ENCODE assay signal across 8 mouse cellular contexts in genomic region chr17:26939973-26940300, GRCm38 (mm10). TPM values are rescaled to one million over a fixed set of nuclear protein-coding genes. Genes with fewer than 3 reads are reported as not detected.
A peak's percentile ranks its signal among the peaks of the same experiment; 100 is the strongest.
DNase-seq lines count a peak whose midpoint lies in the region; ATAC-seq and TF ChIP-seq lines count a peak whose summit lies in the region.

No protein-coding gene starts in this region.

- H3K9me3 ChIP-seq in heart, embryonic 10.5 days, result no peaks in the 10 kb centered on the region
- no peaks in the 10 kb centered on the region for H3K9me3 ChIP-seq in liver, embryonic 13.5 days (replicated peaks)

- no peak for ATAC-seq in liver, embryonic 13.5 days (ENCODE audit: low read depth)

- no peak for DNase-seq in heart, embryonic 10.5 days (ENCODE audit: low spot score)
- no peak for DNase-seq in heart, adult 18-20 months
- DNase-seq in thymus, adult 2 months, result no peak
- DNase-seq in thymus, postnatal 25 days, result no peak
- no peak for DNase-seq in liver, embryonic 13.5 days
- DNase-seq in adrenal gland, postnatal 10 days, result no peak
- no peak for DNase-seq in adrenal gland, adult 8-10 months
- DNase-seq in embryo, embryonic 10.5 days (ENCODE audit: low spot score), result no peak

- peak overlapping the region; percentile 93 for H3K9ac ChIP-seq in liver, embryonic 13.5 days

- H3K4me3 ChIP-seq in heart, embryonic 10.5 days, result peak overlapping the region; percentile 77
- peak overlapping the region; percentile 46 for H3K4me3 ChIP-seq in thymus, adult 2 months (ENCODE audit: control insufficient read depth, insufficient read depth, low read length)
- peak overlapping the region; percentile 69 for H3K4me3 ChIP-seq in liver, embryonic 13.5 days (replicated peaks)

- no peak for TF ChIP-seq CTCF in thymus, adult 2 months (IDR thresholded peaks at IDR 0.05; ENCODE audit: borderline replicate concordance, control insufficient read depth, extremely low read depth, insufficient read depth, low read length, poor library complexity)

- H3K36me3 ChIP-seq in heart, embryonic 10.5 days, result peaks cover 27% of the 10 kb centered on the region
- H3K36me3 ChIP-seq in thymus, adult 2 months (ENCODE audit: control insufficient read depth, insufficient read depth, low read length), result no peaks in the 10 kb centered on the region; the same call in 1 of the 2 replicates
- H3K36me3 ChIP-seq in liver, embryonic 13.5 days, result peaks cover 32% of the 10 kb centered on the region

- peak overlapping the region; percentile 97 for H3K4me2 ChIP-seq in liver, embryonic 13.5 days

- H3K27me3 ChIP-seq in heart, embryonic 10.5 days (ENCODE audit: insufficient read depth, poor library complexity, severe bottlenecking), result no peaks in the 10 kb centered on the region
- H3K27me3 ChIP-seq in thymus, adult 2 months (ENCODE audit: control insufficient read depth, insufficient read depth, low read length), result no peaks in the 10 kb centered on the region
- H3K27me3 ChIP-seq in liver, embryonic 13.5 days, result peaks cover 5% of the 10 kb centered on the region; the same call in 1 of the 2 replicates

- peaks cover 60% of the 10 kb centered on the region for H3K4me1 ChIP-seq in heart, embryonic 10.5 days
- H3K4me1 ChIP-seq in thymus, adult 2 months (replicated peaks; ENCODE audit: control insufficient read depth, insufficient read depth, low read length), result peaks cover 24% of the 10 kb centered on the region
- peaks cover 43% of the 10 kb centered on the region for H3K4me1 ChIP-seq in liver, embryonic 13.5 days (replicated peaks)

- WGBS in heart, embryonic 10.5 days, result 5% methylated on average over 3 of the region's 3 CpGs
- WGBS in thymus, adult 2 months, result 18% methylated on average over 3 of the region's 3 CpGs
- 7% methylated on average over 3 of the region's 3 CpGs for WGBS in liver, embryonic 13.5 days (ENCODE audit: insufficient replicate concordance)

- TF ChIP-seq POLR2A in thymus, adult 2 months (IDR thresholded peaks at IDR 0.05; ENCODE audit: control insufficient read depth, extremely low read depth, insufficient read depth, low read length, poor library complexity), result no peak

- H3K27ac ChIP-seq in heart, embryonic 10.5 days, result peak overlapping the region; percentile 97
- peak overlapping the region; percentile 17; the same call in 1 of the 2 replicates for H3K27ac ChIP-seq in thymus, adult 2 months (ENCODE audit: control insufficient read depth, insufficient read depth, low read length)
- H3K27ac ChIP-seq in liver, embryonic 13.5 days, result peak overlapping the region; percentile 95

RNA-seq across cellular contexts. Expression of gene Cuta, which starts 0.6 kb away (rescaled TPM):
- polyA plus RNA-seq in heart, embryonic 10.5 days (2016; fragmentation: Nextera tagmentation; extraction: Ambion mirVana), result 155 and 167 TPM in 2 replicates
- 100 to 1,000 TPM in 1 of 2 experiments, 10 to 100 TPM in 1; 93.2 to 100 TPM for total RNA-seq in heart, adult 18-20 months (2021)
- 235 and 251 TPM in 2 replicates for polyA plus RNA-seq in thymus, adult 2 months (2012; rRNA removed)
- 111 and 118 TPM in 2 replicates for polyA plus RNA-seq in liver, embryonic 13.5 days (2015; fragmentation: Nextera tagmentation; extraction: Ambion mirVana)
- total RNA-seq in adrenal gland, postnatal 10 days (2021), result 100 to 1,000 TPM; 119 to 134 TPM
- total RNA-seq in adrenal gland, adult 8-10 months (2022), result 100 to 1,000 TPM; 151 to 162 (median 155) TPM

RNA-seq across cellular contexts. Expression of gene Syngap1, which starts 1.1 kb away (rescaled TPM):
- polyA plus RNA-seq in heart, embryonic 10.5 days (2016; fragmentation: Nextera tagmentation; extraction: Ambion mirVana), result 0.86 and 1.6 TPM in 2 replicates
- 1 to 10 TPM; 3.6 to 5.5 TPM for total RNA-seq in heart, adult 18-20 months (2021)
- 7.6 and 7.7 TPM in 2 replicates for polyA plus RNA-seq in thymus, adult 2 months (2012; rRNA removed)
- 0.25 and 0.44 TPM in 2 replicates for polyA plus RNA-seq in liver, embryonic 13.5 days (2015; fragmentation: Nextera tagmentation; extraction: Ambion mirVana)
- 10 to 100 TPM; 15.7 to 21.6 TPM for total RNA-seq in adrenal gland, postnatal 10 days (2021)
- total RNA-seq in adrenal gland, adult 8-10 months (2022), result 10 to 100 TPM; 19.7 to 36.9 (median 26.9) TPM

RNA-seq across cellular contexts. Expression of gene Phf1, which starts 7.1 kb away (rescaled TPM):
- polyA plus RNA-seq in heart, embryonic 10.5 days (2016; fragmentation: Nextera tagmentation; extraction: Ambion mirVana), result 6.0 and 7.3 TPM in 2 replicates
- total RNA-seq in heart, adult 18-20 months (2021), result 10 to 100 TPM; 15.3 to 16.5 TPM
- 125 and 132 TPM in 2 replicates for polyA plus RNA-seq in thymus, adult 2 months (2012; rRNA removed)
- 1.4 and 1.6 TPM in 2 replicates for polyA plus RNA-seq in liver, embryonic 13.5 days (2015; fragmentation: Nextera tagmentation; extraction: Ambion mirVana)
- 10 to 100 TPM; 20.6 to 23.3 TPM for total RNA-seq in adrenal gland, postnatal 10 days (2021)
- total RNA-seq in adrenal gland, adult 8-10 months (2022), result 10 to 100 TPM; 46.9 to 60.1 (median 53.5) TPM

RNA-seq across cellular contexts. Expression of gene Kifc5b, which starts 23.0 kb away (rescaled TPM):
- polyA plus RNA-seq in heart, embryonic 10.5 days (2016; fragmentation: Nextera tagmentation; extraction: Ambion mirVana), result 6.7 and 8.3 TPM in 2 replicates
- total RNA-seq in heart, adult 18-20 months (2021), result 1 to 10 TPM in 1 of 2 experiments, under 1 TPM in 1; 0.37 to 1.1 TPM
- polyA plus RNA-seq in thymus, adult 2 months (2012; rRNA removed), result 26.0 and 30.1 TPM in 2 replicates
- polyA plus RNA-seq in liver, embryonic 13.5 days (2015; fragmentation: Nextera tagmentation; extraction: Ambion mirVana), result 4.7 and 5.2 TPM in 2 replicates
- total RNA-seq in adrenal gland, postnatal 10 days (2021), result 1 to 10 TPM; 4.5 to 6.2 TPM
- 1 to 10 TPM; 1.0 to 3.2 (median 1.6) TPM for total RNA-seq in adrenal gland, adult 8-10 months (2022)

RNA-seq across cellular contexts. Expression of gene Zbtb9, which starts 33.0 kb away (rescaled TPM):
- polyA plus RNA-seq in heart, embryonic 10.5 days (2016; fragmentation: Nextera tagmentation; extraction: Ambion mirVana), result 12.5 and 14.6 TPM in 2 replicates
- 1 to 10 TPM; 2.6 to 3.7 TPM for total RNA-seq in heart, adult 18-20 months (2021)
- 54.6 and 60.7 TPM in 2 replicates for polyA plus RNA-seq in thymus, adult 2 months (2012; rRNA removed)
- polyA plus RNA-seq in liver, embryonic 13.5 days (2015; fragmentation: Nextera tagmentation; extraction: Ambion mirVana), result 6.3 and 7.0 TPM in 2 replicates
- 1 to 10 TPM; 5.2 to 7.4 TPM for total RNA-seq in adrenal gland, postnatal 10 days (2021)
- total RNA-seq in adrenal gland, adult 8-10 months (2022), result 10 to 100 TPM in 1 of 4 experiments, 1 to 10 TPM in 3; 6.6 to 10.1 (median 9.0) TPM

Comparison
In these comparisons a context has a peak if more than half of its experiments do, and no peak if none do; other contexts are left out.
1. H3K27ac ChIP-seq: peak in every context shown above with its lines; median percentile 97 in heart, embryonic 10.5 days; 95 in liver, embryonic 13.5 days; 17 in thymus, adult 2 months.